Mouse (Mus musculus): ENCODE results near the gene Clcn3. TPM values are rescaled to one million over a fixed set of nuclear protein-coding genes. Genes with fewer than 3 reads are reported as not detected.
A peak's percentile ranks its signal among the peaks of the same experiment; 100 is the strongest.

Clcn3 gene
- polyA plus RNA-seq, 1 experiment from 2014 or later: 48.7 TPM

GRCm38 (mm10) chr8:60889843-60890519 lies 93.1 kb downstream of the Clcn3 start, which contains the start of gene Hpf1:
Gene Hpf1, plus strand, starts transcription at chr8:60890418.
- Histone ChIP-seq H3K4me3 (peak within 1 kb of the TSS; percentile 79), H3K27me3 (no peaks in the 10 kb centered on the region), H3K36me3 (ENCODE audit: poor library complexity, severe bottlenecking) (peaks cover 5% of the 10 kb centered on the region; the same call in 1 of the 2 replicates), H3K4me1 (peaks cover 25% of the 10 kb centered on the region), H3K9me3 (replicated peaks) (no peaks in the 10 kb centered on the region), H3K9ac (peak within 1 kb of the TSS; percentile 85), H3K27ac (no peak within 1 kb of the TSS), H3K4me2 (peak within 1 kb of the TSS; percentile 75)
- peak; percentile 98 for ATAC-seq
- 7% methylated on average over 36 of the region's 43 CpGs for WGBS

- no peaks in the 10 kb centered on the region for H3K27me3 ChIP-seq
- peaks cover 25% of the 10 kb centered on the region for H3K4me1 ChIP-seq
- H3K9ac ChIP-seq: no peak overlapping the region
- peak overlapping the region; percentile 75 for H3K4me2 ChIP-seq
- H3K9me3 ChIP-seq (replicated peaks): no peaks in the 10 kb centered on the region
- no peak overlapping the region for H3K27ac ChIP-seq
- WGBS: 80% methylated on average over 11 of the region's 11 CpGs
- peak overlapping the region; percentile 79; the same call in 1 of the 2 replicates for H3K4me3 ChIP-seq
- no peaks in the 10 kb centered on the region; the same call in 1 of the 2 replicates for H3K36me3 ChIP-seq (ENCODE audit: poor library complexity, severe bottlenecking)
- ATAC-seq: no peak
Observed at GRCm38 (mm10) chr8:60889131-60889842, 93.8 kb downstream of the Clcn3 start.

DNA sequence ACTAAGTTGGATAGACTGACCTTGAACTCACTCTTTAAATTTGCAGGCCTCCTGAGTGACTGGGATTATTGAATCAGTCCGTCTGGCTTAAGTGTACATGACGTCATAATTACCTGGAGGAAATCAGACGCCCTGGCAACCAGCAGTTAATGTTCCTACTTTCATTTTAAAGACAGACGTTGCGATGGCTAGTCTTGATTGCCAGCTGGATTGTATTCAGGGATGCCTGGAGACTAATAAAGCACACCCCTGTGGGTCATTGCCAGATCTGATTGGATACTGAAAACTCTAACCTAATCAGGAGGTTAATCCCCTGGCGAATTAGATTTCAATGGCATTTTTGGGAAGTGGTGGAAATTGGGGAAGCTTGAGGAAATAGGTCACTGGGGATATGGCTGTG lies 96.4 kb downstream of the Clcn3 start:
- 30% methylated on average over 6 of the region's 6 CpGs for WGBS
- no peak overlapping the region for H3K4me2 ChIP-seq
- H3K4me3 ChIP-seq: no peak overlapping the region
- ATAC-seq: no peak
- no peak overlapping the region for H3K27ac ChIP-seq
- H3K4me1 ChIP-seq: peaks cover 11% of the 10 kb centered on the region
- no peaks in the 10 kb centered on the region for H3K9me3 ChIP-seq (replicated peaks)
- H3K27me3 ChIP-seq: no peaks in the 10 kb centered on the region
- H3K9ac ChIP-seq: no peak overlapping the region
- H3K36me3 ChIP-seq (ENCODE audit: poor library complexity, severe bottlenecking): no peaks in the 10 kb centered on the region

DNA sequence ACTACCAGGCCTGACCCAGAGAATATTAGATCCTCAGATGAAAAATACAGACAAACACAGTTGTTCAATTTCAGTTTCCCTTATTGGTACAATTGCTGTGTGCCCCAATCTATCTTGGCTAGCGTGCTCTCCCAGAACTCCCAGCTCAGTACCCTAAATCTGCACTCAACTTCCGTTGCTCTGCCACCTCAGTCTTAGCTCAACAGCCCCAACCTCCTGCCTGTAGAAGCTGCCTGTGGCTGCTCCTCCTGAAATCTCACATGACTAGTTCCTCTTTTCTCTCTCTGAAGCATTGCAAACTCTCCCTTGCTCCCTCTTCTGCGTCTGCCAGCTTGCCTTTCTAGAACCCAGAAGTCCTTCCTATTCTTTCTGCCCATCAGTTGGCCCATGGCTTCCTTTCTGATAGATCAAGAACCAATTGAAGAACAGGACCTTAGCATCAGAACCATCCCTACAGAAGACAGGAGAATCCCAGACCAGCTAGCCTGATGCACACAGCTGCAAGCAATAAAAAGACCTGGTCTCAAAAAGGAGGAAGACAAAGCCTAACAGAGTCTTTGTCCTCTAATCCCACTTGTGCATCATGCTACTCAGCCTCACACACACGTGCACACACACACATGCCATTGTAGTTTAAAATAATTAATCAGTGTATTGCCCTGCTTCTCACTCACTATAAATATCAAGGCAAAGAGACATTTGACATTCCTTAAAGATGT lies 99.5 kb downstream of the Clcn3 start:
- Histone ChIP-seq H3K4me3 (no peak overlapping the region), H3K36me3 (ENCODE audit: poor library complexity, severe bottlenecking) (no peaks in the 10 kb centered on the region), H3K9me3 (replicated peaks) (no peaks in the 10 kb centered on the region), H3K27me3 (no peaks in the 10 kb centered on the region), H3K9ac (no peak overlapping the region), H3K4me2 (no peak overlapping the region), H3K27ac (no peak overlapping the region), H3K4me1 (no peaks in the 10 kb centered on the region)
- no peak for ATAC-seq
- WGBS: 73% methylated on average over 4 of the region's 4 CpGs

GRCm38 (mm10) chr8:60878617-60879016 lies 104.5 kb downstream of the Clcn3 start:
- H3K9me3 ChIP-seq (replicated peaks): no peaks in the 10 kb centered on the region
- no peaks in the 10 kb centered on the region for H3K27me3 ChIP-seq
- H3K36me3 ChIP-seq (ENCODE audit: poor library complexity, severe bottlenecking): no peaks in the 10 kb centered on the region
- H3K4me3 ChIP-seq: no peak overlapping the region
- 89% methylated on average over 2 of the region's 2 CpGs for WGBS
- H3K9ac ChIP-seq: no peak overlapping the region
- no peaks in the 10 kb centered on the region for H3K4me1 ChIP-seq
- H3K4me2 ChIP-seq: no peak overlapping the region
- H3K27ac ChIP-seq: no peak overlapping the region
- ATAC-seq: no peak

DNA sequence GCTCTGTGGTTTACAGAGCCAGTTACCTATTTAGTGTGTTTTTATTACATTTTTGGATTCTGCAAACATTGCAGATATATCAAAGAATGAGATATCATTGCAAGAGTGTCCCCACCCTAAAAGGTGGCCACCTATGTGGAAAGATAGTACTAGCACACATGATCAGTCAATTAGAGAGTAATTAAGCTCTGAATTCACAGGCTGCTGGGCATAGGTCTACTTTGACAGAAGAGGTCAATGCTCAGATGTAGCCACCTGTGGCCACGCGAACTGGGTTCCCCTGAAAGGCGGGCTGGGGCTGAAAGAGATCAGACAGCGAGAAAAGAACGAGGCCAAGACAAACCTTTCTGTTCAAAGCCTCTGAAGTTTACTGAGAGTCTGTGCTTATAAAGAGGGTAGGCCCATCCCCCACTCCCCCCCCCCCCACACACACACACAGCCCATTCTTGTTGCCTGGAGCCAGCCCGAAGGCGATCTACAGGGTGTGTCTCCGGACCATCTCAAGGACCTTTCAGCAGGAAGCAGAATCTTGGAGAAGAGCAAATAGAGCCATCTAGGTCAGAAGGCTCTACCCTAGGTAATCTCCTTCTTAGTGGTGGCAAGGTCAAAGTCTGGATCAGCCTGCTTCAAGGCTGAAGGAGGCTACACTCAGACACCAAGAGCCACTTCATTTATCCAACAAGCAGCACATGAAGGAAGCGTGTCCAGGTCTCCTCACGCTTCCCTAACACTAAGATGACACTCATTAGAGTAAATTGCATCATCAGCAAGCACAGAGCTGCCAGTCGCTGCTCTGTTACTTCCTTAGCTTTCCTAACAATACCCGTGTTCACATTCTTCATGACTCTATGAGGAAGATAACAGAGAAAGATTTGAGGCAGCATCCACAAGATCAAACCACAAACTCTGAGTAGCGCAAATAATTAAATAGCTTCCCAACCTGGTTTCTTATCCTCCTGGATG lies 112.6 kb downstream of the Clcn3 start:
- Histone ChIP-seq H3K9me3 (replicated peaks) (no peaks in the 10 kb centered on the region), H3K27ac (no peak overlapping the region), H3K4me1 (no peaks in the 10 kb centered on the region), H3K9ac (no peak overlapping the region), H3K36me3 (ENCODE audit: poor library complexity, severe bottlenecking) (no peaks in the 10 kb centered on the region), H3K27me3 (no peaks in the 10 kb centered on the region), H3K4me2 (no peak overlapping the region), H3K4me3 (no peak overlapping the region)
- no peak for ATAC-seq
- WGBS: 81% methylated on average over 13 of the region's 13 CpGs

DNA sequence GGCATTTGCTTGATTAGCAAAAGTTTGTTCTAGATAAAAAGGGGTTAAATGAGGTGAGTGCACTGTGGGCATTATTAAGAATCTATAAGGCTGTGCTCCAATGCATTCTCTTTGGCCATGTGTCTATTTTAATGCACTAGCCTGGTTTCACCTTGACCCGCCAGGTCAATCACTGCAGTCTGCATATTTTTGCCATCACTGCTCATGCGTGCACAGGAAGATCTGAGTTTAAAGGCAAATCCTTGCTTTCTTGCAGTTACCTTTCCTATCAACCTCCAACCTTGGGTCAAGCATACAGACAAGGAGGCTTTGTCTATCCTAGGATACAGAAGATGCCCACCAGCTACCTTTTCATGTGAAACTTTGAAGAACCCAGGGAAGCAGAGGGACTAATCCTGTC lies 113.3 kb downstream of the Clcn3 start:
- Histone ChIP-seq H3K9me3 (replicated peaks) (no peaks in the 10 kb centered on the region), H3K4me3 (no peak overlapping the region), H3K27me3 (no peaks in the 10 kb centered on the region), H3K36me3 (ENCODE audit: poor library complexity, severe bottlenecking) (no peaks in the 10 kb centered on the region), H3K4me1 (no peaks in the 10 kb centered on the region), H3K4me2 (no peak overlapping the region), H3K27ac (no peak overlapping the region), H3K9ac (no peak overlapping the region)
- WGBS: 90% methylated on average over 2 of the region's 2 CpGs
- ATAC-seq: no peak

- Histone ChIP-seq H3K9me3 (replicated peaks) (no peaks in the 10 kb centered on the region), H3K36me3 (ENCODE audit: poor library complexity, severe bottlenecking) (no peaks in the 10 kb centered on the region), H3K4me1 (no peaks in the 10 kb centered on the region), H3K27me3 (no peaks in the 10 kb centered on the region), H3K4me2 (no peak overlapping the region), H3K4me3 (no peak overlapping the region), H3K27ac (no peak overlapping the region), H3K9ac (no peak overlapping the region)
- WGBS: 92% methylated on average over 4 of the region's 4 CpGs
- ATAC-seq: no peak
Observed at GRCm38 (mm10) chr8:60868236-60868965, 114.7 kb downstream of the Clcn3 start.

GRCm38 (mm10) chr8:60867468-60868115 lies 115.5 kb downstream of the Clcn3 start:
- H3K9ac ChIP-seq: no peak overlapping the region
- 82% methylated on average over 4 of the region's 4 CpGs for WGBS
- H3K9me3 ChIP-seq (replicated peaks): no peaks in the 10 kb centered on the region
- H3K4me1 ChIP-seq: no peaks in the 10 kb centered on the region
- H3K27ac ChIP-seq: no peak overlapping the region
- H3K27me3 ChIP-seq: no peaks in the 10 kb centered on the region
- no peak overlapping the region for H3K4me2 ChIP-seq
- no peak overlapping the region for H3K4me3 ChIP-seq
- no peak for ATAC-seq
- no peaks in the 10 kb centered on the region for H3K36me3 ChIP-seq (ENCODE audit: poor library complexity, severe bottlenecking)

GRCm38 (mm10) chr8:60865504-60866114 lies 117.5 kb downstream of the Clcn3 start:
- 31% methylated on average over 3 of the region's 3 CpGs for WGBS
- Histone ChIP-seq H3K27me3 (no peaks in the 10 kb centered on the region), H3K9me3 (replicated peaks) (no peaks in the 10 kb centered on the region), H3K36me3 (ENCODE audit: poor library complexity, severe bottlenecking) (no peaks in the 10 kb centered on the region), H3K4me1 (no peaks in the 10 kb centered on the region), H3K27ac (no peak overlapping the region), H3K4me2 (no peak overlapping the region), H3K9ac (no peak overlapping the region), H3K4me3 (no peak overlapping the region)
- peak; percentile 68 for ATAC-seq
